Mouse (Mus musculus) small intestine, adult 2 months (tissue): ENCODE results near the gene Tbc1d10a.

Experiments used
- CTCF ChIP-seq: fragments of 200-500 bp; IDR thresholded peaks from 2 replicates; pipeline ENCODE4 v1.5.1; 2012; ENCODE audit warnings: low read depth, mild to moderate bottlenecking, control low read depth, inconsistent platforms, low read length, moderate library complexity, mixed read lengths; ENCODE audit not compliant: insufficient replicate concordance, insufficient read length; ENCODE audit errors: extremely low read depth
- POLR2A ChIP-seq: fragments of 200-500 bp; IDR thresholded peaks from 2 replicates; pipeline ENCODE4 v1.6.1; 2012; ENCODE audit warnings: low read depth, mild to moderate bottlenecking, control low read depth, inconsistent platforms, low read length, moderate library complexity

GRCm38 (mm10) chr11:4237389-4237912, 50.9 kb downstream of the Tbc1d10a start:
- no peak for TF ChIP-seq CTCF
- no peak for TF ChIP-seq POLR2A
